Mouse (Mus musculus): ENCODE measurements at regions not wholly inside any gene's neighbourhood (a gene's known extent, or its start where the extent isn't known, plus 50 kb on each side); places are given as distances from the start of the nearest gene placed in this dataset.
A peak's percentile ranks its signal among the peaks of the same experiment; 100 is the strongest.

DNA sequence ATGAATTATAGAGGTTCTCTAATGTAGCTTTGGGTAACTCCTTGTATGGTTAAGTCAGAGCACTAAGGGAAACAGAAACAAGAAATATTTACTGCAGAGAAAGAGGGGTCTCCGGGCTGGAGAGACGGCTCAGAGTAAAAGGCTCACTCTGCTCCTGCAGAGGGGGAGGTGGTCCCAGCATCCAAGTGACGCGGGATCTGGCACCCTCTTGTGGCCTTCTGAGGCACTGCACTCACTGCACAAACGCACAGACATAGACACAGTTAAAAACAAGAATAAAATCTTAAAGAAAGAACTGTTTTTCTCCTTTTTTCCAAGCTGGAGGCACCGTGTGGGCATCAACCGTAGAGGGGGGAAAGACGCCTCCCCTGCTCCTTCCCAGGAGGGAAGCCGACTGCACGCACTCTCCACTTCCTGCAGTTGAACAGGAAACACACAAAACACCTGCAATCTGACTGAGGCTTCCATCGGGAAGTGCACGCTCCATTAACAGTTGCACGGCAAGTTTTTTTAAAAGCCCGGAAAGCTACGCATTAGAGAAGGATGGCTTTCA, 237.6 kb downstream of the Atp23 start:
- Histone ChIP-seq H3K4me3 (ENCODE audit: insufficient read depth, low read depth, low read length) (no peak overlapping the region), H3K27ac (ENCODE audit: insufficient read depth, low read depth, low read length) (no peak overlapping the region), H3K4me1 (ENCODE audit: control insufficient read depth, insufficient read depth, low read length) (no peaks in the 10 kb centered on the region)
- TF ChIP-seq POLR2A (IDR thresholded peaks at IDR 0.05; ENCODE audit: insufficient read depth, low read depth, low read length) (no peak), CTCF (IDR thresholded peaks at IDR 0.05; ENCODE audit: insufficient read depth, low read depth, low read length) (peak; percentile 32; the same call in 1 of the 2 replicates)
- WGBS = 80% methylated on average over 15 of the region's 15 CpGs

DNA sequence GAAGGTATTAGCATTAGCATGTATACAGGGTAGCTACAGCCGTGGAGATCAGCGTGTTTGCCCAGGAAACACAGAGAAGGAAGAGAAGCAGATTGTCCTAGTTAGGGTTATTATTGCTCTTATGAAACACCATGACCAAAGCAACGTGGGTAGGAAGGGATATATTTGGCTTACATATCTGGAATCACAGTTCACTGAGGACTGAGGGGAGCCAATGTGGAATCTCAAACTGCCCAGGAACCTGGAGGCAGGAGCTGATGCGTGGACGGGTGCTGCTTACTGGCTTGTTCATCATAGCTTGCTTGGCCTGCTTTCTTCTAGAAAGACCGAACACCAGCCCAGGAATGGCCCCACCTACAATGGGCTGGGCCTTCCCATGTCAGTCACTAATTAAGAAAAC, 238.4 kb downstream of the Atp23 start:
- H3K4me3 ChIP-seq (ENCODE audit: insufficient read depth, low read depth, low read length) = no peak overlapping the region
- no peaks in the 10 kb centered on the region for H3K4me1 ChIP-seq (ENCODE audit: control insufficient read depth, insufficient read depth, low read length)
- TF ChIP-seq POLR2A (IDR thresholded peaks at IDR 0.05; ENCODE audit: insufficient read depth, low read depth, low read length) (no peak), CTCF (IDR thresholded peaks at IDR 0.05; ENCODE audit: insufficient read depth, low read depth, low read length) (no peak)
- 91% methylated on average over 6 of the region's 6 CpGs for WGBS
- no peak overlapping the region for H3K27ac ChIP-seq (ENCODE audit: insufficient read depth, low read depth, low read length)

DNA sequence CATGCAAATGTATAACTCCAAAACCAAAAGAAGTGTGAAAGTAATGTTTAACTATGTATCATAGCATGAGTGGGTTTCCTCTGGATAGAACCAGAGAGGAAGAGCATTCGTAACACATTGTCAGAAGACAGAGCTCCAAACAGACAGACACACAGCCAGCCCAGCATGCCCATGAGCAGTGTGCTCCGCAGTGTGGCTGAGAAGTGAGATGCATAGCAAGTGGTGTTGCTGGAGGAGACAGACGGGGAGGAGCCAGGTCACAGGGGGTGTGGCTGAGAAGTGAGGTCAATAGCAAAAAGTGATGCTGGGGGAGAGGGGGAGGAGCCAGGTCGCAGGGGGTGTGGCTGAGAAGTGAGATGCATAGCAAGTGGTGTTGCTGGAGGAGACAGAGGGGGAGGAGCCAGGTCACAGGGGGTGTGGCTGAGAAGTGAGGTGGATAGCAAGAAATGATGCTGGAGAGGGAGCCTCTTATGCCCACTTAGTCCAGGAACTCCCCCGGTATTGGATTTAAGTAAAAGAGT, 240.0 kb downstream of the Atp23 start:
- WGBS = 71% methylated on average over 5 of the region's 5 CpGs
- TF ChIP-seq POLR2A (IDR thresholded peaks at IDR 0.05; ENCODE audit: insufficient read depth, low read depth, low read length) = no peak
- TF ChIP-seq CTCF (IDR thresholded peaks at IDR 0.05; ENCODE audit: insufficient read depth, low read depth, low read length) = no peak

DNA sequence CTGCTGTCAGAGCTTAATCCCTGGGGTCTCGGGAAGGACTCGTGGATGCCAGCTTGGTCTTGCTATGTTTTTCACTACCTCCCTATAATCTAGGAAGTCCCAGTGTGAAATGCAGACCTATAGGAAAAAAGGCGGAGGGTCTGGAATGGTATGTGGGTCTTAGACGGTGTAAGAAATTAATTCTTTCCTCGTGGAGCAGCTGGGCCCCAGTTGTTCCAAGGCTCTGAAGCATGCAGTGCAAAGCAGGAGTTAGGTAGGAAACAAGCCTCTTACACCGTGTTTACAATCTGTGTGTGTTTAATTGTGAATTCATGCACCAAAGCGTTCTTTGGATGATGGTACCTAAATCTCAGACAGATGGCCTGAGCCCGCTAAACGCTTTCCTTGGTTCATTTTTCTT, 241.1 kb downstream of the Atp23 start:
- 87% methylated on average over 9 of the region's 9 CpGs for WGBS
- Histone ChIP-seq H3K4me3 (ENCODE audit: insufficient read depth, low read depth, low read length) (no peak overlapping the region), H3K27ac (ENCODE audit: insufficient read depth, low read depth, low read length) (no peak overlapping the region), H3K4me1 (ENCODE audit: control insufficient read depth, insufficient read depth, low read length) (no peaks in the 10 kb centered on the region)
- TF ChIP-seq POLR2A (IDR thresholded peaks at IDR 0.05; ENCODE audit: insufficient read depth, low read depth, low read length) (no peak), CTCF (IDR thresholded peaks at IDR 0.05; ENCODE audit: insufficient read depth, low read depth, low read length) (no peak)

More for the DNA sequence above, 240.0 kb downstream of the Atp23 start:
- no peak overlapping the region for H3K27ac ChIP-seq (ENCODE audit: insufficient read depth, low read depth, low read length)
- no peaks in the 10 kb centered on the region for H3K4me1 ChIP-seq (ENCODE audit: control insufficient read depth, insufficient read depth, low read length)
- no peak overlapping the region for H3K4me3 ChIP-seq (ENCODE audit: insufficient read depth, low read depth, low read length)

DNA sequence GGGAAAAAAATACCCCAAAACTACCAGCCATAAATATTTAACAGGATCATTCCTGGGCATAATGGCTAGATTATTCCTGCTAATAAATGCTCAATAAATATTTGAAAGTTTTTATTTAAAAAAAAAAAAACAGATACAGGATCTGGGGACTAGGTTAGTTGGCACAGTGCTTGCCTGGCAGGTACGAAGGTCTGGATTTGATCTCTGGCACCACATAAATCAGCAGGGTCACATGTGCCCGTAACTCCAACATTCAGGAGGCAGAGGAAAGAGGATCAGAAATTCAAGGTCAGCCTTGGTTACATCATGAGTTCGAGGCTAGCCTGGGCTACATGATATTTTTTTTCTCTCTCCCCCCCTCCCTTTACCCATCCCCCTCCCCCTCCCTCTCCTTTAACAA, 248.5 kb downstream of the Atp23 start:
- Histone ChIP-seq H3K4me3 (ENCODE audit: insufficient read depth, low read depth, low read length) (no peak overlapping the region), H3K27ac (ENCODE audit: insufficient read depth, low read depth, low read length) (no peak overlapping the region), H3K4me1 (ENCODE audit: control insufficient read depth, insufficient read depth, low read length) (no peaks in the 10 kb centered on the region)
- 87% methylated on average over 3 of the region's 3 CpGs for WGBS
- no peak for TF ChIP-seq POLR2A (IDR thresholded peaks at IDR 0.05; ENCODE audit: insufficient read depth, low read depth, low read length)
- no peak for TF ChIP-seq CTCF (IDR thresholded peaks at IDR 0.05; ENCODE audit: insufficient read depth, low read depth, low read length)

DNA sequence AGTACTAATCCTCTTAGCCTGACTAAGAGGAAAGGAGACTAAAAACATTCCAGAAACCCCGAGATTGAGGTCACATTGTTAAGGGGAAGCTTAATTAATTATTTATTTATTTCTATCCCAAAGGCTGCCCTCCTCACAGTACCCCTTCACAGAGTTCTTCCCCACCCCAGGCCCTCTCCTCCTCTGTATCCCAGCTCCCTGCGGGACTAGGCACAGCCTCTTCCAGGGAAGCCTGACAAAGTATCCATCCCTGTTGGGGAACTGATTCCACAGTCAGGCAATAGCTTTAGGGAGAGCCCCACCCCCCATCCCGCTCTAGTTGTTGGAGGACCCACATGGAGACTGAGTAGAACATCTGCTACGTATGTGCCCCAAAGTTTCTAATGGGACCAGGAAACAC, 254.6 kb downstream of the Atp23 start:
- Histone ChIP-seq H3K27ac (ENCODE audit: insufficient read depth, low read depth, low read length) (no peak overlapping the region), H3K4me3 (ENCODE audit: insufficient read depth, low read depth, low read length) (no peak overlapping the region), H3K4me1 (ENCODE audit: control insufficient read depth, insufficient read depth, low read length) (no peaks in the 10 kb centered on the region)
- TF ChIP-seq POLR2A (IDR thresholded peaks at IDR 0.05; ENCODE audit: insufficient read depth, low read depth, low read length) (no peak), CTCF (IDR thresholded peaks at IDR 0.05; ENCODE audit: insufficient read depth, low read depth, low read length) (no peak)
- WGBS = 52% methylated on average over 4 of the region's 4 CpGs

DNA sequence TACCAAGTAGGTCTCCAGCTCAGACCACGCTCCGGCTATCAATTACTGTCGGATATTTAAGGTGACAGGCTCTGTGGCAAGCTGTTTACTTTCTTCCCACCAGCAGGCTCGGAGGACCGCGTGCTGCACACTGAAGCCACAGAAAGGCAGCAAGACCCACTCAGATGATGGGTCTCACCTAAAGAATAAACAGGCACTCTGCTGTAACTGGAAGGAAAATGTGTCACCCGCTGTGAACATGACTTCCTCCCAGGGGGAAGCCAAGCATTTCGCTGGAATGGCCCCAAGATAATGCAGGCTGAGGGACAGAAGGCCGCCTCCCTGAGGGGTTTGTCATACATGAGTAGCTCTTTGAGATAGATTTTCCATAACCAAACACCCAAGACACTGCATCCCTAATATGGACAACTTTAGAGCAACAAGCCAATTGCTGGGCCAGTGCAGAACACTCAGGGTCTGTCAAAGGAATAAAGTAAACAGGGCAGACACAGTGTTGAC, 259.3 kb downstream of the Atp23 start:
- H3K27ac ChIP-seq (ENCODE audit: insufficient read depth, low read depth, low read length) = no peak overlapping the region

DNA sequence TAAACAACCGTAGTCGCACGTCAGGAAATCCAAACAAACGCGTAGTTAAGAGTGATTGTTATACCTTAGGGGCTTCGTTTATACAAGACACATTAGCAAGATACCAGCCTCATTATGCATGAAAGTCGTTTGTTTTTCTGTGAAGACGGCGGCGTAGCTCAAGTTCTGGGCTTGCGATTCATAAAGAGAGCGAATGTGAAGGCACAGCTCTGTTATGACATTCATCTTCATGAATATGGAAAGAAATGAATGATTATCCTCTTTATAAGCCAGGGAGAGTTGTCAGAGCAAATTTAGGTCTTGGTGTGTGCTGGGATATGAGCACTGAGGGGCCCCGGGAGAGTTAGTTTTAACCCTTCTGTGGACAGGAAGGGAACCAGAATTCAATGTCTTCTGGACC, 266.4 kb downstream of the Atp23 start:
- H3K4me1 ChIP-seq (ENCODE audit: control insufficient read depth, insufficient read depth, low read length) = no peaks in the 10 kb centered on the region
- no peak for TF ChIP-seq CTCF (IDR thresholded peaks at IDR 0.05; ENCODE audit: insufficient read depth, low read depth, low read length)
- no peak for TF ChIP-seq POLR2A (IDR thresholded peaks at IDR 0.05; ENCODE audit: insufficient read depth, low read depth, low read length)
- H3K4me3 ChIP-seq (ENCODE audit: insufficient read depth, low read depth, low read length) = no peak overlapping the region
- WGBS = 69% methylated on average over 13 of the region's 13 CpGs
- no peak overlapping the region for H3K27ac ChIP-seq (ENCODE audit: insufficient read depth, low read depth, low read length)

More for the DNA sequence above, 259.3 kb downstream of the Atp23 start:
- WGBS = 26% methylated on average over 9 of the region's 9 CpGs
- Histone ChIP-seq H3K4me3 (ENCODE audit: insufficient read depth, low read depth, low read length) (no peak overlapping the region), H3K4me1 (ENCODE audit: control insufficient read depth, insufficient read depth, low read length) (no peaks in the 10 kb centered on the region)
- TF ChIP-seq CTCF (IDR thresholded peaks at IDR 0.05; ENCODE audit: insufficient read depth, low read depth, low read length) (no peak), POLR2A (IDR thresholded peaks at IDR 0.05; ENCODE audit: insufficient read depth, low read depth, low read length) (no peak)

DNA sequence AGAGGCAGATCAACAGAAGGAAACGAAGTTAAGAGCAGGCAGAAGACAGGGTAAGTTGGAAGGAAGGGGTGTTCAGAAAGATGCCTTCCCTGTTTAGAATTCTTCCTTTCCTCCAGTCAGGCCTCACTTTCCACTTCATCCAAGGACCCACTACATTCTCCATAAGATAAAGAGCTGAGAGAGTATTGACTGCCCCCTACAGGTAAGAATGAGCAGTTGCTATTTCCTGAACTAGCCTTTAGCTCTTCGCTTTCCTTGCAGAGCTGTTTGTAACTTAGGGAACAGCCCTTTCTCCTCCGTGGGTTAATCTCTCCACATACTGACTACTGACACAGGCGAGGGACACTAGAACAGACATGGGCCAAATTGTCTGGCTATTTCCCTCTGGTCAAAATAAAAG, 273.1 kb downstream of the Atp23 start:
- WGBS = 76% methylated on average over 4 of the region's 4 CpGs
- H3K4me3 ChIP-seq (ENCODE audit: insufficient read depth, low read depth, low read length) = no peak overlapping the region
- no peak overlapping the region for H3K27ac ChIP-seq (ENCODE audit: insufficient read depth, low read depth, low read length)
- TF ChIP-seq POLR2A (IDR thresholded peaks at IDR 0.05; ENCODE audit: insufficient read depth, low read depth, low read length) = no peak
- TF ChIP-seq CTCF (IDR thresholded peaks at IDR 0.05; ENCODE audit: insufficient read depth, low read depth, low read length) = no peak
- no peaks in the 10 kb centered on the region for H3K4me1 ChIP-seq (ENCODE audit: control insufficient read depth, insufficient read depth, low read length)
